Mouse (Mus musculus): ENCODE data around the gene Oxct2b. TPM values are rescaled to one million over a fixed set of nuclear protein-coding genes. Genes with fewer than 3 reads are reported as not detected.

The Oxct2b gene
- total and polyA plus RNA-seq, 3 experiments = not detected

- H3K27me3 ChIP-seq (ENCODE audit: control insufficient read depth in 1 of 2, insufficient read depth in 2 of 2, low read length in 2 of 2) = peaks cover 0 to 2% of the 10 kb centered on the region in 2 experiments; a peak in 2 of 4 replicates
- H3K79me2 ChIP-seq (ENCODE audit: control insufficient read depth, insufficient read depth, low read length, poor library complexity) = no peaks in the 10 kb centered on the region
- H3K4me3 ChIP-seq (ENCODE audit: control insufficient read depth in 1 of 2, insufficient read depth in 1 of 2, low read depth in 2 of 2, low read length in 2 of 2) = no peak overlapping the region
- H3K36me3 ChIP-seq (ENCODE audit: control insufficient read depth in 1 of 2, insufficient read depth in 2 of 2, low read length in 2 of 2) = peaks cover 0 to 6% of the 10 kb centered on the region in 2 experiments; a peak in 1 of 4 replicates
- no peak overlapping the region for H3K27ac ChIP-seq (ENCODE audit: control insufficient read depth, low read depth, low read length)
- TF ChIP-seq TBP (IDR thresholded peaks at IDR 0.05; ENCODE audit: low read depth, low read length) (no peak), MEF2A (IDR thresholded peaks at IDR 0.05; ENCODE audit: extremely low read depth, insufficient replicate concordance, low read depth, low read length, poor library complexity, severe bottlenecking) (no peak), POLR2AphosphoS5 (IDR thresholded peaks at IDR 0.05; ENCODE audit: borderline replicate concordance, low read depth, low read length) (no peak), KAT2A (conservative IDR thresholded peaks at IDR 0.05; ENCODE audit: low read depth, low read length) (no peak), ZNF384 (IDR thresholded peaks at IDR 0.05; ENCODE audit: low read depth, low read length) (no peak), ZMIZ1 (IDR thresholded peaks at IDR 0.05; ENCODE audit: low read depth, low read length) (no peak), NRF1 (IDR thresholded peaks at IDR 0.05; ENCODE audit: insufficient read depth, low read depth, low read length, poor library complexity, severe bottlenecking) (no peak), MAX (IDR thresholded peaks at IDR 0.05; ENCODE audit: low read length) (no peak), E2F4 (IDR thresholded peaks at IDR 0.05; ENCODE audit: borderline replicate concordance, low read depth, low read length) (no peak), USF2 (IDR thresholded peaks at IDR 0.05; ENCODE audit: borderline replicate concordance in 1 of 2, insufficient read depth in 1 of 2, low read depth in 1 of 2, low read length in 2 of 2) (no peak), JUND (IDR thresholded peaks at IDR 0.05; ENCODE audit: low read depth, low read length) (no peak), MAFK (IDR thresholded peaks at IDR 0.05; ENCODE audit: borderline replicate concordance, low read depth, low read length) (no peak), POLR2AphosphoS2 (IDR thresholded peaks at IDR 0.05; ENCODE audit: low read length) (no peak), MXI1 (IDR thresholded peaks at IDR 0.05; ENCODE audit: low read depth, low read length) (no peak)
- no peak for DNase-seq (ENCODE audit: low read depth, low spot score)
- no peaks in the 10 kb centered on the region for H3K9me3 ChIP-seq (replicated peaks; ENCODE audit: insufficient read depth, low read length)
- no peak overlapping the region for H3K9ac ChIP-seq (ENCODE audit: control insufficient read depth, low read depth, low read length, poor library complexity, severe bottlenecking)
- H3K4me1 ChIP-seq (ENCODE audit: control insufficient read depth in 1 of 2, insufficient read depth in 2 of 2, low read length in 2 of 2) = peaks cover 0 to 11% of the 10 kb centered on the region in 2 experiments; a peak in 2 of 4 replicates
Observed at GRCm38 (mm10) chr4:123155840-123156239, 39.8 kb downstream of the Oxct2b start.

GRCm38 (mm10) chr4:123160571-123160970 lies 44.5 kb downstream of the Oxct2b start:
- Histone ChIP-seq H3K4me3 (ENCODE audit: control insufficient read depth in 1 of 2, insufficient read depth in 1 of 2, low read depth in 2 of 2, low read length in 2 of 2) (no peak overlapping the region), H3K27me3 (ENCODE audit: control insufficient read depth in 1 of 2, insufficient read depth in 2 of 2, low read length in 2 of 2) (peaks cover 0 to 2% of the 10 kb centered on the region in 2 experiments; a peak in 1 of 4 replicates), H3K79me2 (ENCODE audit: control insufficient read depth, insufficient read depth, low read length, poor library complexity) (no peaks in the 10 kb centered on the region), H3K27ac (ENCODE audit: control insufficient read depth, low read depth, low read length) (no peak overlapping the region), H3K9ac (ENCODE audit: control insufficient read depth, low read depth, low read length, poor library complexity, severe bottlenecking) (no peak overlapping the region), H3K4me1 (ENCODE audit: control insufficient read depth in 1 of 2, insufficient read depth in 2 of 2, low read length in 2 of 2) (peaks cover 0 to 22% of the 10 kb centered on the region in 2 experiments; a peak in 3 of 4 replicates), H3K36me3 (ENCODE audit: control insufficient read depth in 1 of 2, insufficient read depth in 2 of 2, low read length in 2 of 2) (peaks cover 0 to 15% of the 10 kb centered on the region in 2 experiments; a peak in 2 of 4 replicates), H3K9me3 (replicated peaks; ENCODE audit: insufficient read depth, low read length) (no peaks in the 10 kb centered on the region)
- TF ChIP-seq USF1 (IDR thresholded peaks at IDR 0.05; ENCODE audit: low read depth, low read length) (no peak), MAZ (IDR thresholded peaks at IDR 0.05; ENCODE audit: low read depth, low read length) (no peak), CHD2 (IDR thresholded peaks at IDR 0.05; ENCODE audit: low read length) (no peak), UBTF (IDR thresholded peaks at IDR 0.05; ENCODE audit: borderline replicate concordance, insufficient read depth, low read depth, low read length) (no peak), BHLHE40 (IDR thresholded peaks at IDR 0.05; ENCODE audit: borderline replicate concordance, low read depth, low read length) (no peak), EP300 (IDR thresholded peaks at IDR 0.05; ENCODE audit: low read depth in 1 of 2, low read length in 2 of 2) (peak; percentile 53 to 71), ZKSCAN1 (IDR thresholded peaks at IDR 0.05; ENCODE audit: low read depth, low read length) (no peak), GATA1 (IDR thresholded peaks at IDR 0.05; ENCODE audit: low read depth, low read length) (peak; percentile 65), RAD21 (IDR thresholded peaks at IDR 0.05; ENCODE audit: low read depth, low read length) (no peak), TCF12 (IDR thresholded peaks at IDR 0.05; ENCODE audit: low read depth, low read length) (peak; percentile 71), TAL1 (IDR thresholded peaks at IDR 0.05; ENCODE audit: low read length) (peak; percentile 33; the same call in 1 of the 2 replicates), TBP (IDR thresholded peaks at IDR 0.05; ENCODE audit: low read depth, low read length) (no peak), ETS1 (IDR thresholded peaks at IDR 0.05; ENCODE audit: low read depth, low read length) (0 out of 2 replicates have a peak, but pooled peaks have one; percentile 24), SIN3A (IDR thresholded peaks at IDR 0.05; ENCODE audit: low read length) (no peak), HCFC1 (IDR thresholded peaks at IDR 0.05; ENCODE audit: low read depth, low read length) (no peak), RCOR1 (IDR thresholded peaks at IDR 0.05; ENCODE audit: low read depth, low read length) (peak; percentile 55; the same call in 1 of the 2 replicates), POLR2AphosphoS5 (IDR thresholded peaks at IDR 0.05; ENCODE audit: borderline replicate concordance, low read depth, low read length) (no peak), MEF2A (IDR thresholded peaks at IDR 0.05; ENCODE audit: extremely low read depth, insufficient replicate concordance, low read depth, low read length, poor library complexity, severe bottlenecking) (no peak), GABPA (IDR thresholded peaks at IDR 0.05; ENCODE audit: low read depth, low read length) (no peak)
- DNase-seq (ENCODE audit: low read depth, low spot score) = peak; percentile 71

Data from MEL (cell line).